Mouse (Mus musculus) stomach, embryonic 16.5 days (tissue): Measurements from ENCODE around the gene Olfr859. TPM values are rescaled to one million over a fixed set of nuclear protein-coding genes. Genes with fewer than 3 reads are reported as not detected.
"Not testable (repeated sequence)": the region's sequence is repeated elsewhere in the genome, so short reads cannot be mapped to it uniquely, and the experiment has no call there.

Experiments used
- ATAC-seq: fragments of 200-750 bp; cut with Nextera tagmentation; 2 replicates; pipeline ENCODE4 v1.8.0; 2017; ENCODE audit warnings: moderate number of reproducible peaks, moderate TSS enrichment; ENCODE audit not compliant: insufficient read depth, low FRiP score
- H3K27ac ChIP-seq: fragments of 300-500 bp; sonication (generic); 2 replicates; pipeline ENCODE4 v1.5.1; 2014; ENCODE audit warnings: low read length
- H3K27me3 ChIP-seq: fragments of 300-500 bp; sonication (generic); 2 replicates; pipeline ENCODE4 v1.6.1; 2014; ENCODE audit warnings: low read length, control low read depth, mixed read lengths; ENCODE audit not compliant: control insufficient read depth, insufficient read depth
- H3K36me3 ChIP-seq: fragments of 300-500 bp; sonication (generic); 2 replicates; pipeline ENCODE4 v1.6.1; 2014; ENCODE audit warnings: low read length; ENCODE audit not compliant: control insufficient read depth, insufficient read depth
- H3K4me1 ChIP-seq: fragments of 300-500 bp; sonication (generic); 2 replicates; pipeline ENCODE4 v1.6.1; 2014; ENCODE audit warnings: low read length, control low read depth, mixed read lengths; ENCODE audit not compliant: control insufficient read depth, insufficient read depth
- H3K4me2 ChIP-seq: fragments of 300-500 bp; sonication (generic); 2 replicates; pipeline ENCODE4 v1.6.1; 2014; ENCODE audit warnings: low read depth, low read length, mixed read lengths
- H3K4me3 ChIP-seq: fragments of 300-500 bp; sonication (generic); replicated peaks from 2 replicates; pipeline ENCODE4 v1.5.1; 2014; ENCODE audit warnings: mild to moderate bottlenecking, low read length
- H3K9ac ChIP-seq: fragments of 300-500 bp; sonication (generic); 2 replicates; pipeline ENCODE4 v1.6.1; 2014; ENCODE audit warnings: low read length
- H3K9me3 ChIP-seq: fragments of 300-500 bp; sonication (generic); replicated peaks from 2 replicates; pipeline ENCODE4 v1.6.1; 2016; ENCODE audit warnings: low read length, control low read depth; ENCODE audit not compliant: control insufficient read depth
- WGBS: fragments of 180-500 bp; shearing (Covaris S2); extraction: QIAGEN DNeasy Blood & Tissue Kit; methylation state at CpG from one replicate; pipeline ENCODE4 v1.1.7; 2014; 5-methylcytosine and 5-hydroxymethylcytosine counted together
- polyA plus RNA-seq: library from polyadenylated mRNA; unstranded; fragments of >200 nt; fragmentation: Nextera tagmentation; extraction: Ambion mirVana; gene quantifications from 2 replicates; pipeline ENCODE4 v1.2.1, GENCODE M21; 2015

Gene Olfr859
- not detected in 2 replicates for polyA plus RNA-seq

- H3K4me1 ChIP-seq: not testable (repeated sequence)
These were observed at the start of gene Olfr859 for GRCm38 (mm10) chr9:19804606-19805005. TSS of gene Olfr859 (plus strand) at chr9:19804906.

GRCm38 (mm10) chr9:19769136-19769535 is 35.6 kb upstream of the Olfr859 start:
- Histone ChIP-seq H3K9me3 (peaks cover 3% of the 10 kb centered on the region; the same call in 1 of the 2 replicates), H3K27ac (no peak overlapping the region), H3K9ac (no peak overlapping the region), H3K36me3 (no peaks in the 10 kb centered on the region), H3K27me3 (no peaks in the 10 kb centered on the region), H3K4me2 (no peak overlapping the region), H3K4me1 (no peaks in the 10 kb centered on the region), H3K4me3 (no peak overlapping the region)
- no peak for ATAC-seq
- 88% methylated on average over 14 of the region's 14 CpGs for WGBS

More at GRCm38 (mm10) chr9:19804606-19805005, at the start of gene Olfr859:
- H3K9me3 ChIP-seq, H3K4me3 ChIP-seq, ATAC-seq, H3K9ac ChIP-seq, H3K4me2 ChIP-seq, H3K27ac ChIP-seq, H3K27me3 ChIP-seq, H3K36me3 ChIP-seq: not testable (repeated sequence)
- WGBS: 57% methylated on average over 1 of the region's 1 CpGs

- ATAC-seq: no peak
- H3K9ac ChIP-seq: no peak overlapping the region
- no peaks in the 10 kb centered on the region for H3K27me3 ChIP-seq
- WGBS: 87% methylated on average over 14 of the region's 14 CpGs
- no peaks in the 10 kb centered on the region for H3K36me3 ChIP-seq
- peaks cover 3% of the 10 kb centered on the region; the same call in 1 of the 2 replicates for H3K9me3 ChIP-seq
- H3K4me1 ChIP-seq: no peaks in the 10 kb centered on the region
- H3K4me3 ChIP-seq: no peak overlapping the region
- H3K4me2 ChIP-seq: no peak overlapping the region
- no peak overlapping the region for H3K27ac ChIP-seq
These were observed 35.0 kb upstream of the Olfr859 start for GRCm38 (mm10) chr9:19769701-19770100.

- Histone ChIP-seq H3K27ac (no peak within 1 kb of the TSS), H3K4me2 (no peak within 1 kb of the TSS), H3K36me3 (no peaks in the 10 kb centered on the region), H3K9me3 (no peaks in the 10 kb centered on the region), H3K27me3 (no peaks in the 10 kb centered on the region), H3K4me1 (no peaks in the 10 kb centered on the region), H3K9ac (no peak within 1 kb of the TSS), H3K4me3 (no peak within 1 kb of the TSS)
- ATAC-seq: no peak
These were observed 24.7 kb upstream of the Olfr859 start, which contains the start of gene Olfr58 for GRCm38 (mm10) chr9:19779983-19780382. TSS of gene Olfr58 (plus strand) at chr9:19780283.

GRCm38 (mm10) chr9:19803000-19803399 is 1.7 kb upstream of the Olfr859 start:
- no peak overlapping the region for H3K4me2 ChIP-seq
- no peak overlapping the region for H3K4me3 ChIP-seq
- no peak overlapping the region for H3K9ac ChIP-seq
- ATAC-seq: no peak
- no peaks in the 10 kb centered on the region for H3K4me1 ChIP-seq
- no peaks in the 10 kb centered on the region for H3K9me3 ChIP-seq
- H3K36me3 ChIP-seq: no peaks in the 10 kb centered on the region
- H3K27me3 ChIP-seq: no peaks in the 10 kb centered on the region
- 69% methylated on average over 1 of the region's 1 CpGs for WGBS
- no peak overlapping the region for H3K27ac ChIP-seq

- 64% methylated on average over 1 of the region's 1 CpGs for WGBS
- Histone ChIP-seq H3K27me3 (no peaks in the 10 kb centered on the region), H3K27ac (no peak within 1 kb of the TSS), H3K4me3 (no peak within 1 kb of the TSS), H3K4me1 (no peaks in the 10 kb centered on the region), H3K9me3 (no peaks in the 10 kb centered on the region), H3K36me3 (no peaks in the 10 kb centered on the region), H3K9ac (no peak within 1 kb of the TSS), H3K4me2 (no peak within 1 kb of the TSS)
- ATAC-seq: no peak
These were observed 44.9 kb downstream of the Olfr859 start, which contains the start of gene Olfr860 for GRCm38 (mm10) chr9:19849647-19850046. TSS of gene Olfr860 (minus strand) at chr9:19849747.

Other genes with a start within 250 kb of the Olfr859 start
- not detected in 2 replicates for gene Olfr854, start 237.5 kb upstream of the Olfr859 start, polyA plus RNA-seq
- gene Olfr855, start 222.3 kb upstream of the Olfr859 start, polyA plus RNA-seq: not detected in 2 replicates
- 25.5 and 28.6 TPM in 2 replicates for gene Zfp317, start 182.8 kb upstream of the Olfr859 start, polyA plus RNA-seq
- not detected in 2 replicates for gene Olfr857, start 95.5 kb upstream of the Olfr859 start, polyA plus RNA-seq
- gene Olfr58, start 24.6 kb upstream of the Olfr859 start, polyA plus RNA-seq: not detected in 2 replicates
- gene Olfr860, start 44.8 kb downstream of the Olfr859 start, polyA plus RNA-seq: not detected in 2 replicates
- not detected in 2 replicates for gene Olfr862, start 83.1 kb downstream of the Olfr859 start, polyA plus RNA-seq
- 0.21 and 0.23 TPM in 2 replicates for gene Olfr77, start 112.0 kb downstream of the Olfr859 start, polyA plus RNA-seq
- not detected in 2 replicates for gene Olfr866, start 223.1 kb downstream of the Olfr859 start, polyA plus RNA-seq